Mouse (Mus musculus) naive thymus-derived CD4-positive, alpha-beta T cell, adult 5 months (primary cell): ENCODE data around the gene Pdlim4. TPM values are rescaled to one million over a fixed set of nuclear protein-coding genes. Genes with fewer than 3 reads are reported as not detected.

Source experiments
- polyA plus RNA-seq: library from polyadenylated mRNA; unstranded; fragments of 100-300 nt; shearing (Covaris generic); gene quantifications from one replicate; pipeline ENCODE4 v1.2.1, GENCODE M21; 2017

Gene Pdlim4
- 134 TPM for polyA plus RNA-seq

DNA sequence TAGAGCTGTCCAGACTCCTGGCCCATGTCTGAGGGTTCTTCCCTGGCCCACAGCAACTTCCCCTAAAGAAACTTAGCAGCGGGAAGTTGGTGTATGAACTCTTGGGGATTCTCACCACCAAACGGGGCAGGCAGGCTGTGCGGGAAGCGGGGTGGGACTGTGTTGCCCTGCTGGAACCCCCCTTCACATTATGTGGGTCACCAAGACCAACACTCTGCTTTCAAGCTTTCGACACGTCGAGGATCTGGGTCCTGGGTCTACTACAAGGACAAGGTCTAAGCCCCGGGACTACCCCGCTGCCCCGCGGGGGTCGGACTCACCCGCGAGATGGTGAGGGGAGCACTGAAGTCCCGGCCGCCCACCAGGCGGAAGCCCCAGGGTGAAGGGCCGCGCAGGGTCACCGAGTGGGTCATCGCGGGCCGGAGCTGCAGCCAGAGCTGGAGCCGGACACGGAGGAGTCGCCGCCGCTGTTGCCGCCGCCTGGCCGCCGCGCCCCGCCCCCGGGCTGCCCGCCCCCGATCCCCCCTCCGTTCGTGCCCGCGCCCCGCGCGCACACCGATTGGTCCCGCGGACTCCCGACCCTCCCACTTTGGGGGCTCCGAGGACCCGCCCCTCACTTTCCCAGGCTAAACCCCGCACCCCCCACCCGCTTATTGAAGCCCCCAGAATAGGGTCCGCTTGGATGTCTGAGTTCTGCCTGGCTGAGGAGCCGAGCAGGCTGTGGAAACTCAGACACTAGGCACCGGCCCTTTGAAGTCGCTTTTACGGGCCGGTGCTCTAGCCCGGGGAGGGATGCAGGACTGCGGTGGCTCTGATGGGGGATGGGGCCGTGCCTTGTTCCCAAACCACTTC, at the start of gene Pdlim4:
TSS of gene Pdlim4 (minus strand) at position 495 of the 852 bp plus-strand sequence.

DNA sequence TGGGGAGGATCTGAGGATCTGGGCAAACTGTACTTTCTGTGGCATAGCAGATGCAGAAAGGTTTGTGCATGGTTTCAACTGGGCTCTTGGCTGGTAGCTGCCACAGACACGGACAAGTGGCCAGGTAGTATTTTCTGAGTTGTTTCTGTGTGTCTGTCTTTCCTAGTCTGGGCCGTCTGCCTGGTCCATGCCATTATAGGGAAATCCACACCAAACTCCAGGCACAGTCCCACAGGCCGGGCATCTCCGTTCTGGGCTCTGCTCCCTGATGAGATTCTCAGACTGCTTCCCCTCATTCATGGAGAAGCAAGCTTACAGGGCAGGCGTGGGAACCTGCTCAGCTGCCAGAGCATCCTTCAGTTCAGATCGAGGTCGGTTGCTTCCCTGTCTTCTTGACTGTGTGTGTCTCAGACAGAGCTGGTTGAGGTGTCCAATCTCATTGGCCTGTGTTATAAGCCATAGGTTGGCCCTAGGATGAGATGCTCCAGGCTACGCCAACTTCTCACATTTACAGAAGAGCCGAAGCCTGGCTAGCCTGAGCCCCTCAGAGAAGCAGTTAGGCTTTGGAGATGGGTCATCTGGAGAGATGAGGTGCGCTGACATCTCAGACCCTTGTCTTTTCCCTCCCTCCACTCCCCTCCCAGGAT, 31.4 kb upstream of the Pdlim4 start, which contains the start of gene P4ha2:
TSS of gene P4ha2 (plus strand) at position 51 of the 647 bp plus-strand sequence.

DNA sequence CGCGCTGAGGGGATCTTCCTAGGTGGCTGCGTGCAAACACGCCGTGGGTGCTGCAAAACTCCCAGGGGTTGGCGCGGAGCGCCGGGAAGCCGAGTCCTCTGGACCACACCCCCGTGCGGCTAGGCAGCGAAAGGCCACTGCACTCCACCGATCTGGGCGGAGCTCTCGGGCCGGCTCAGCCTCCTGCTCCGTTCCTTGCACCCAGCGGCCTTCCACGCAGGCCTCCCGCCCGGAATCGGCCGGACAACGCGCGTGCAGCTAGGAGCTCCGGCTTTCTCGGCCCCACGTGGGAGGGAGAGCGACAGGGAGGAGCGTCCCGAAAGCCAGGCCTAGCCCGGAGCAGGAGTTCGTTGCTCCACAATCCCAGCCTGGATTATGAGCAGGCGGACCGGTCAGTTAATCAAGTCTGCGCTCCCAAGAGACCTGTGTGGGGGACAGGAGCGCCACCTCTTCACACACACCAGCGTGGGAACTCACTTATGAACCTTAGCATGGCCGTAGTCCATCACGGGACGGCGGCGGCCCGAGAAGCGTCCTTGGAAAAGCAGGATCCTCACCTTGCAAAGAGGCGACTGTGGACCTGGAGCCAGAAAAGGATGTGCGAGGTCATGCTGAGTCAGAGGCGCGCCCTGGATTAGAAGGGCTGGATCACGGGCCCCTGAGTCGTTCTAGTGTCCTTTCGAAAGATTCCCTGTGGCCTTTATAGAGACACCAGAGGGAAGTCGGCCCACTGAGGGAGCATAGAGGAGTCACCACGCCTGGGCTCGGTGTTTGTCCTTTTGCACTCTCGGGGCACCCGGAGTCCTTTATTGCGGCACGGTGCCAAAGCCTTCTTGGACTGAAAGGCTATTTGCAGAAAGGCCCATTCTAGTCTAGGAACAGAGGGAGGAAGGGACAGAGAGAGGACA, 40.5 kb downstream of the Pdlim4 start, which contains the start of gene Slc22a4:
TSS of gene Slc22a4 (minus strand) at position 47 of the 908 bp plus-strand sequence.

Other genes starting within 250 kb of the Pdlim4 start
- gene Gm12216, start 209.8 kb downstream of the Pdlim4 start, polyA plus RNA-seq, result 15.7 TPM
- gene Slc22a5, start 177.4 kb downstream of the Pdlim4 start, polyA plus RNA-seq, result 17.3 TPM
- gene Slc22a21, start 88.7 kb downstream of the Pdlim4 start, polyA plus RNA-seq, result 0.47 TPM
- gene Slc22a4, start 40.9 kb downstream of the Pdlim4 start, polyA plus RNA-seq, result not detected
- 0.97 TPM for gene P4ha2, start 31.1 kb upstream of the Pdlim4 start, polyA plus RNA-seq
- gene Csf2, start 180.7 kb upstream of the Pdlim4 start, polyA plus RNA-seq, result not detected
- gene Il3, start 198.3 kb upstream of the Pdlim4 start, polyA plus RNA-seq, result not detected
- not detected for gene Acsl6, start 234.8 kb upstream of the Pdlim4 start, polyA plus RNA-seq